Mouse (Mus musculus) 3T3-L1 (cell line): Measurements from ENCODE around the gene Trmo.
A peak's percentile ranks its signal among the peaks of the same experiment; 100 is the strongest.

ENCODE experiments used
- DNase-seq: peaks from one replicate; pipeline ENCODE4 v3.0.0-alpha.2; 2015; ENCODE audit warnings: low read depth, low spot score

The Trmo gene

GRCm38 (mm10) chr4:46389013-46389611 lies at the start of gene Trmo:
Gene Trmo, minus strand, starts transcription at chr4:46389437.
- peak; percentile 97 for DNase-seq

GRCm38 (mm10) chr4:46432339-46433036 lies 43.3 kb upstream of the Trmo start:
- no peak for DNase-seq

GRCm38 (mm10) chr4:46428903-46429499 lies 39.8 kb upstream of the Trmo start:
- DNase-seq, result no peak

GRCm38 (mm10) chr4:46422625-46423024 lies 33.4 kb upstream of the Trmo start:
- no peak for DNase-seq

DNA sequence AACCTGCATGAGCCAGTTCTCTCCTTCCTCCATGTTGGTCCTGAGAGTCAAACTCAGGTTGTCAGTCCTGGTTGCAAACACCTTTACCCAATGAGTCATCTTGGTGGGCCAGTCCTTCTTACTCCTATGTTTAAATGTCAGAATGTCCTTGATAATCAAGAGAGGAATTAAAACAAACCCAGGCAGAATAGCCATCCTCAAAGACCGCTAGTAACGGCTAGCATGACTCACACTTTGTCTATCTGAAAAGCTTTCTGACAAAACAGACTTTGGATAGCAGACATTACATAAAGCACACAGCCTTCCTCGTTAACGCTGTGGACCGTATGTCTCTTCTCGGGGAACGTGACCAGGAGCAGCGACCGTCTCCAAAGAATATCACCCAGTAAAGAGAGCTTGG lies 29.6 kb upstream of the Trmo start:
- no peak for DNase-seq

DNA sequence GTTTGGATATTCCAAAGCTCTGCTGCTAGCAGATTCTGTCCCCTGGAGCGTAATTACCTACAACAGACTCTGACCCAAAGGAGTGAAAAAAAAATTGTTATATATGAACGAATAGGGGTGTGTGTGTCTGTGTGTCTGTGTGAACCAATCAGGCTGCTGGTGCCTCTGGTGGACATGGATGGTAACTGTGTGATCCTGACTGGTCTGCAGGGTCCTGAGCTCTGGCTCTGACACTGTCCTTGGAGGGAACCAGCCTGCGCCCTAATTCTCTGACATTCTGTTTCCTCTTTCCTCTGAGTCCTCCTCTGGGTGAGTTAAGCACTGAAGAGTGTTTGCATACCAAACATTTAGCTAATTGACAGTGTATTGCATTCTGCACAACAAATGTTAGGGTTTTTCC lies 28.3 kb upstream of the Trmo start:
- DNase-seq, result peak; percentile 15

DNA sequence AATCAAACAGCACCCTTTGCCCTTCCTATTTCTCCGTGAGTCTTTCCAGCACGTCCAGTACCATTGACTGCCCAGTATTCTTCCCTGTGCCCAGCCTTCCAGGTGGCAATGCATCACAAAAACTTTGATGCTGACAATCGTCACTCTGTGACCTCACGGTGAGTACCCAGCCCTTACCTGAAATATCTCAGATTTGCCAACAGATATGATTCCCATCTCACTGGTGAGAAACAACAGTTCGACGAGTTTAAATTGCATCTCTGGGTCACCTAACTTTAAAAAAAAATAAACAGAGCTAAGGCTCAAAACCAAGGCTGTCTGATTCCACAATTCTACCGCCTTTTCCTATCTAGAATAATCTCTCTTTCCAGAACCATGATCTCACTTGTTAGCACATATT lies 24.2 kb upstream of the Trmo start, which contains the start of gene Hemgn:
Hemgn (minus strand) TSS at position 101 of the 400 bp plus-strand sequence.
- DNase-seq, result no peak

- DNase-seq, result no peak
These were observed 22.9 kb upstream of the Trmo start for GRCm38 (mm10) chr4:46412113-46412512.

- DNase-seq, result no peak
These were observed 22.3 kb upstream of the Trmo start for GRCm38 (mm10) chr4:46411489-46411888.

DNA sequence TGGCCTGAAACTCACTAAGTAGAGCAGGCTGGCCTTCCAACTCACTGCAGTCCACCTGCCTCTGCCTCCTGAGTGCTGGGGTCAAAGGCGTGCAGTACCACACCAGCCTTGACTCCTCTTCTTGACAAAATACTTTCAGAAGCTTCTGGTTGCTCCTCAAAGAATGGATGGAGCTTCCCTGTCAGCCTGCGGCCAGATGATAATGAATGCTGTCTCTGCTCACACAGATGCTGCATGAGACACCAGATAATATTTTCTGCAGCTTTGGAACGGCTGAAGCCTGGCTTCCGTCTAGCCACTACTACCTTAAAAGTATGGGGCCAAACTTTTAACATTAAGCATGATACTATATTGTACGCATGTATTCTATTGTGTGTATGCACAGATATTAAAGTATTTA lies 21.4 kb upstream of the Trmo start:
- no peak for DNase-seq

DNA sequence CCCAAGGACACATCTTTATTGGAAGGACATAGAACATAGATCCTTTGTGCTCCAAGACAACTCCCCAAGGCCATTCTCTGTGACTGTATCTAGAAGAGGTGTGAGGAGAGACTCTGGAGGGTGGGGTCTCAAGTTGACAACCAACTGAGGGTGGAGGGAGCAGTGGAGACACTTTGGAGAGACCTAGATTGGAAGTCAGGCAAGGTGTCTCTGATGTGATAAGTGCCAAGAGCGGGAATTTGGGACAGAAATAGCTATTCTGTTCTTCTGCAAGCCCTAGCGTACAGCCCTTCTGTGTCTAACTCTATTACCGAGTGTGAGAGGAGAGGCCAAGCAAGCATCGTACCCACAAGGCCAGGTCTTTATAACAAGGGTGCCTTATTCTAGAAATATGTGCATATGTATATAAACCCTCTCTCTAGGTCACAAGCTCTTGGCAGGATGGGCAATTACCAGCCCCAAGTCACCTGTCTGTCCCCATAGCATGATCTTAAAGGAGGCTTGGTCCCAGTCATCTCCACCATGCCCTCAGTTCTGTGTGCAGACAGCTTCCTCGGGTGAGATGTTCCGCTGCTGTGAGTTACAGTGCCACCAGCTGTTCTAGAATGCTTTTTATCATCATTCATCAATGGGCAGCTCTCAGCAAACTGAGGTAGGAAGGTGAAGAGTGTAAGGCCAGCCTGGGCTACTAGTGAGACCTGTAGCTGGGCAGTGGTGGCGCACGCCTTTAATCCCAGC lies 17.9 kb upstream of the Trmo start:
- DNase-seq, result no peak

GRCm38 (mm10) chr4:46404042-46404795 lies 15.0 kb upstream of the Trmo start:
- no peak for DNase-seq

- no peak for DNase-seq
These were observed 9.6 kb upstream of the Trmo start for GRCm38 (mm10) chr4:46398839-46399238.

GRCm38 (mm10) chr4:46395736-46396135 lies 6.5 kb upstream of the Trmo start:
- DNase-seq, result no peak

DNA sequence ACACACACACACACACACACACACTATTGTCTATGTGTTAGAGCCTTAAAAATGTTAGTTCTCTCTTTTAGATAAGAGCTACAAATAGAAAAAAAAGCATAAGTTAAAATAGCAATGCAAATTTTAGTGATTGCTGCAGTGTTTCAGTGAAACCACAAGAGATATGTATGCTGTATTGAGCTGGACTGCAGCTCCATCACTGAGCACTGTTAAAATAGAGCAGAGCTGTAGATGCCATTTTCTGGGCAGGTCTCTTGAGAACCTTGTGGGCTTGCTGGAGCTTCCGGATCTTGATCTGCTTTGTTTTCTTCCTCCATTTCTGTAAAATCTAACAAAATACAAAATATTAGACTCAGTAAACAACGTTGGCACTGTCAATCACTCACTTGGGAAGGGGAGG lies 5.2 kb upstream of the Trmo start:
- DNase-seq, result no peak

DNA sequence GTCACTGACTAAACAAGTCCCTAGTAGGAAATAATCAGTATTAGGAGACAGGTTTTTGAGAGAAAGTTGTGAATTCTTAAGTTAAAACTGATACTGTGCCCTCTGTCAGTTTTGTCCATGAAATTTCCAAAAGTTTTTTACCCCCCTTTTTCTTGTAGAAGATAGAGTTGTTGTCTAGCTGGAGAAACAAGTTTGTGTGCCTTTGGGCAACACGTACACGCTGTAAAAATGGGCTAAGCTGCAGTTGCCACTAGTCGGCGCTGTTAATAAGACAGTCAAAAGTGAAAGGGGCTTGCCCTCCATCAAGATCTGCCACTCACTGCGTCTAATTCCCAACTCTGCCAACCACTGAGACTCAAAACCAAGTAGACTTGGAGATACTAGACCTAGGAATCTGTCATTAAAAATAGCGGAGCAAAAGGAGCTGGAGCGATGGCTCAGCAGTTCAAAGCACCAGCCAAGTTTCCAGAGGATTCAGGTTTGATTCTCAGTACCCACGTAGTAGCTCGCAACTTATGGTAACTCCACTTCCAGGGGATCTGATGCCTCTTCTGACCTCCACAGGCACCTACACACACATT lies 1.2 kb upstream of the Trmo start:
- DNase-seq, result peak; percentile 92

- peak; percentile 69 for DNase-seq
These were observed 540 bp upstream of the Trmo start for GRCm38 (mm10) chr4:46389612-46390341.

DNA sequence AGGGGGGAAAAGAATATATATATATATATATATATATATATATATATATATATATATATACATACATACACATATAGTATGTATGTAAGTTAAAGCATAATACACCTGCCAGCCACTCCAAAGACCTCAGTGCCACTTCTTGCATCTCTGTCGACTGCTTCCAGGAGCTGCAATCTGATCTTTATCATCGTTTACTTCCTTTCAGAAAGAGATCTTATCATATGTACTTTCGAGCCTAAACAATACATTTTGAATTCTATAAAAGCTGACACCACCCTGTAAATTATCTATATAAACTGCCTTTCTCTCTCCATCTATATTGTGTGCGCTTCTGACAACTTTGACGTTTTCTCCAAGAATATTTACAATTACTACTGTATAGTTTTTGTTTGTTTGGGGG lies 681 bp downstream of the Trmo start:
- DNase-seq, result no peak

DNA sequence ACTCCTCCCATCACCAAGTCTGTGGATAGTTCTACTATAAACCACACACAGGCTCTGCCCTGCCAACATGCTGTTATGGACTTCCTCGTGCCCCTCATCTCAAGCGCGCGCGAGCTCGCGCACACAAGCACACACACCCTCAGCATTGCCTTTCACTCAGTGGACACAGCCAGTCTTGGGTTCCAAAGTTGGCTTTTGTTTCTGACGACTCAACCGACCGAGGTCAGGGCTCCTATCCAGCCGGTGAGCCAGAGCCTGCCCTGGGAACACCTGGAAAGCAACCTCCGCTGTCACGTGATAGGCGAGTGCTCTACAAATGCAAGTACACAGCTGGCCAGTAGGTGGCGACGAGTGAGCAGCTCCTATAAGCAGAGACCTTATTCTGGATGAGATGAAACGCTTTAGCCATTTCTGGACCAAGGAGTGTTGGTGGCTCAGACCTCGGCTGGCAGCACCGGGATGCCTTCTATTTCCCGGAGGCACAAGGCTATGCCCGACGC lies 14.3 kb downstream of the Trmo start:
- peak; percentile 73 for DNase-seq

DNA sequence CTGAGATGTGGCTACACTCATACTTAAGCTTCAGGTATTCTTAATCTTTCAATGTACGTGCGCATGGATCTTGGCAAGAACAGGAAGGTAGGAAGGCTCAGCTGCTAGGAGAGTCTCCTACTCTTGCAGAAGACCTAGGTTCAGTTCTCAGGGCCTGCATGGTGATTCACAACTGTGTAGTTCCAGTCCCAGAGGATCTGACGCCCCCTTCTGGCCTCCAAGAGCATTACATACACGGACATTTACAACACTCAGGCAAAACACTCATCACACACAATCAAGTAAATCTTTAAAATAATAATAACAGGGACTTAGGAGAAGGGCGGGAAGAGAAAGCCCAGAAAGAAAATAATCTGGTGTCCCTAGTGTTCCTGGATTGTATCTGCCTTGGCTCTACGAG lies 14.8 kb downstream of the Trmo start:
- peak; percentile 52 for DNase-seq
